Mouse (Mus musculus): Measurements from ENCODE around the gene Frmd4b. TPM values are rescaled to one million over a fixed set of nuclear protein-coding genes. Genes with fewer than 3 reads are reported as not detected.
"Not testable (repeated sequence)": the region's sequence is repeated elsewhere in the genome, so short reads cannot be mapped to it uniquely, and the experiment has no call there.

Gene Frmd4b
- polyA plus RNA-seq, 1 experiment from 2014 or later, result 14.0 TPM

DNA sequence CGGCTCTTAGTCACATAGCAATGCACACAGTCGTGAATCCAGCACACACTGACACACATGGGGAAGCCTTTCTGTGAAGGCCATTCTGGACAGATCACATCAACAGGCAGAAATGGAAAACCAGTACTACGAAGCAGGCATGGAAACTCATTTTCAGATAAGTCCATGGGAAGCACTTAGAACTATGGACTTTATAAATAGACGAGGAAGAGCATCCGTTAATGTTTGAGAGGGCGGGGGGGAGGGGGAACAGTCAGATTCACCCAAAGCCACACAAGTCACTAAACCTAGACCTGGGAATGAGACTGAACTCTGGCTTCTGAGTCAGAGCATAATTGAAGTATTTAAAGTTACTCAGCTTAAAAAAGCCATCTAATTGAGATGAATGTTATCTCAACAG is 186.8 kb downstream of the Frmd4b start:
- Histone ChIP-seq H3K4me2 (replicated peaks) (no peak overlapping the region), H3K9ac (no peak overlapping the region), H3K36me3 (no peaks in the 10 kb centered on the region), H3K4me3 (no peak overlapping the region), H3K9me3 (no peaks in the 10 kb centered on the region), H3K4me1 (no peaks in the 10 kb centered on the region), H3K27me3 (no peaks in the 10 kb centered on the region), H3K27ac (no peak overlapping the region)
- ATAC-seq (ENCODE audit: low FRiP score, low read depth), result no peak
- 69% methylated on average over 6 of the region's 6 CpGs for WGBS

DNA sequence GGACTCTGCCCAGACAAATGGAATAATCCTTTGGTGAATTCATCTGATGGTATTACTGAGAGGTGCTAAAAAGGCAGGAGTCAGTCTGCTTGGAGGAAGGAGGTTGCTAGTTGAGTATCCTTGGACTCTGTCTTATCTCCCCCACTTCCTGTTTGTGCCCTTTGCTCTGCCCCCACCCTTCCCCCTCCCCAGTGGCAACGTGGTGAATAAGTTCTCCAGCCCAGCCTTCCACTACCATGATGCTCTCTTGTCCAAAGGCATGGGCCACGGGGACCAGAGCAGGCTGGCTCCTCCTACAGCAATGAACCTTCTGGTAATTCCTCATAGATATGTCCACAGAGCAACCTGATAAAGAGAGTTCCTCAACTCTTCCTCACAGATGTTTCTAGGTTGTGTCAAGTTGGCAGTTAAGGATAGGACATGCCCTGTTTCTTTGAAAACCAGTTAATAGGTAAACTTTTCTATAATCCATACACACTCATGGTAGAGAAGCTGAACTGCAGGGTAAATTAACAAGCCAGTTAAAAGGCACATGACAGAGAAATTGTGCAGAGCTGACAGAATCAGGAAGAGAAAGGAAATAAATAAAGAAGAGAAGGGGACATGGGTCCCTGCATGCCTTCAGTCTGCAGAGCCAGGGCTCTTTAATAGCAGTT is 187.5 kb downstream of the Frmd4b start:
- Histone ChIP-seq H3K27me3 (no peaks in the 10 kb centered on the region), H3K4me1 (no peaks in the 10 kb centered on the region), H3K9me3 (no peaks in the 10 kb centered on the region), H3K4me3 (no peak overlapping the region), H3K36me3 (no peaks in the 10 kb centered on the region), H3K9ac (no peak overlapping the region), H3K27ac (no peak overlapping the region), H3K4me2 (replicated peaks) (no peak overlapping the region)
- no peak for ATAC-seq (ENCODE audit: low FRiP score, low read depth)
- WGBS, result 18% methylated on average over 2 of the region's 2 CpGs

DNA sequence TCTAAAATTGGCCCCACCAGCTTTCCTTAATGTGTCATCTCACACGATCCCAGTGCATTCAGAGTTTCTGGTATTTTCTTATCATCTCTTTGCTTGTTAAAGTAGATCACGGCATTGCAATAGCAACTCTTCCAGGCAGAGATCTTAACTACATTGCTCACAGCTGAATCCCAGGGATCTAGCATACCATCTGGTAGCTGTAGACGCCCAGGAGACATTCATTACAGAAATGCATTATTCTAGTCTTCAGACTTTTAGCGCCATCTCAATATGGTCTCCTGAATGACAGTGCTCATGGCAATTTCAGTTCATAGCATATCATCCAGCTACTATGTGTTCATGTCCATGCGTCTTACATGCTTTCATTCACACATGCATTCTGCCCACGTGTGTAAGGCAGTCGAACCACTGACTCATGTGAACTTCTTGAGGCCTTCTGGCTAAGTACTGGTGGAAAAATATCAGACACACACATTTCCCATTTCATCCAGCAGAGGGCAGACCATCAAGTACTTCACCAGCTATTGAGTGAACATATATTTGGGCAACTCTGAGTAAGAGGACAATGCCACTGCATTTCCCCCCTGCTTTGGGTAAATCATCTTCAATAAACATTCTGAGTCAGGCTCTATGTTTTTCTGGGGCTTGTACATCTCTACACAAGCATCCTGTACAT is 197.4 kb downstream of the Frmd4b start:
- Histone ChIP-seq H3K36me3 (no peaks in the 10 kb centered on the region), H3K27ac (no peak overlapping the region), H3K4me1 (no peaks in the 10 kb centered on the region), H3K27me3 (no peaks in the 10 kb centered on the region), H3K4me2 (replicated peaks) (no peak overlapping the region), H3K4me3 (no peak overlapping the region), H3K9me3 (no peaks in the 10 kb centered on the region), H3K9ac (no peak overlapping the region)
- ATAC-seq (ENCODE audit: low FRiP score, low read depth), result no peak
- WGBS, result 65% methylated on average over 7 of the region's 7 CpGs

DNA sequence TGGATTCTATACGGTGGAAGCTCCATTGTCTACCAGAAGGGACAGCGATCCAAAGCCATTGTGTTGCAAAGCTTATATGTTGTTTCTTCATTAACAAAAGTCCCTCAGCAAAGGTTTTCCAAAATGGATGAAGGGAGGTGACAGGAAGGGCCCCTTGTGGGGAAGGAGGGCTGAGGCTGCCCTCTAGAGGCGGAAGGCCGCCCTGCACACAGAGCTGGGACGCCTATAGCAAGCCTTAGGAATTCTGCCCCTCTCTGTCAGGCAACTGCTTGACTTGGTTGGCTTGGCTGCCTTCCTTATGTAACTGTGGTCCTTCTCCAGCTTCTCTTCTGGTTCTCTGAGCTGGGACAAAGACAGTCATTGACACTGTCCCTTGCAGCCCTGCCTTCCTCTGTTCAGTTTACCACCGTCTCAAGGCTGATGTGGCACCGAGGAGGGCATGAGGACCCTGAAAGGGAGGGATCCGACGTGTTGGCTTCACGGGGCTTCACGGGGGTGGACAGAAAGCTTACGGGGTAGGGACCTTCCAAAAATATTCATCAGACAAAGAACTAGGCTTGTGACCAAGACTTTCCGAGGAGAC is 200.3 kb downstream of the Frmd4b start:
- no peak; the same call in 1 of the 2 replicates for ATAC-seq (ENCODE audit: low FRiP score, low read depth)

DNA sequence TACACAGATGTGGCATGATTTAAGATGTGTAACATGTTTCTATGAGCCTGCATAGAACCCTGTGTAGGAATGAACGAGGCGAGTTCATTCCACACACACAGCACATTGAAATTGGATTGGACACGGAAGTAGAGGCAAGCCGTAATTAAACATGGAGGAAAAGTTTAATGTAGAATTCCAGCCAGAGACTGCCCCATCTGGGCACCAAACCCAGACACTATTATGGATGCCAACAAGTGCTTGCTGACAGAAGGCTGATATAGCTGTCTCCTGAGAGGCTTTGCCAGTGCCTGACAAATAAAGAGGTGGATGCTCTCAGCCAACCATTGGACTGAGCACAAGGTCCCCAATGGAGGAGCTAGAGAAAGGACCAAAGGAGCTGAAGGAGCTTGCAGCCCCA is 201.8 kb downstream of the Frmd4b start:
- H3K9ac ChIP-seq; H3K4me1 ChIP-seq; H3K4me3 ChIP-seq; H3K27me3 ChIP-seq; ATAC-seq (ENCODE audit: low FRiP score, low read depth); H3K36me3 ChIP-seq; H3K9me3 ChIP-seq; H3K27ac ChIP-seq; H3K4me2 ChIP-seq (replicated peaks): not testable (repeated sequence)
- WGBS, result 90% methylated on average over 4 of the region's 4 CpGs

More for the DNA sequence above, 200.3 kb downstream of the Frmd4b start:
- Histone ChIP-seq H3K4me1 (no peaks in the 10 kb centered on the region), H3K36me3 (no peaks in the 10 kb centered on the region), H3K4me3 (no peak overlapping the region), H3K27ac (no peak overlapping the region), H3K9me3 (no peaks in the 10 kb centered on the region), H3K4me2 (replicated peaks) (no peak overlapping the region), H3K9ac (no peak overlapping the region), H3K27me3 (no peaks in the 10 kb centered on the region)
- WGBS, result 61% methylated on average over 13 of the region's 13 CpGs

DNA sequence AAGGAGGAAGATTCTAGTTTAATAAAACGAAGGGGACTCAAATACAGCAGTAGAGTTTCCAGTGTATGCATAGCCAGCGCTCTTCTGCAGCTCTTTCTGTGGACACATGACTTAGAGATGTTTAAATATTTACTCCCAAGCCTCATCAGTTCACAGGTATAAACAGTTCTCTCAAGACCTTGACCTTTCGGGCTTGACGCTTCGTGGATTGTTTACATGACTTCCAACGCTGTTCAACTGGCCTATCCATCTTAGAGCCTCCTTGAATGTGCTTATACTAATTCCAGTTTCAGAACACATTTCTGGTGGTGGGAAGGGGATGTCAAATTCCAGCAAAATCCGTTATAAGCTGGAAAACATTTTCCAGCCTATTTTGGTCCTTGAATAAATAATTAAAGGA is 203.9 kb downstream of the Frmd4b start:
- H3K36me3 ChIP-seq, result no peaks in the 10 kb centered on the region
- H3K4me1 ChIP-seq, result peaks cover 3% of the 10 kb centered on the region; the same call in 1 of the 2 replicates
- WGBS, result 80% methylated on average over 7 of the region's 7 CpGs
- no peak overlapping the region for H3K27ac ChIP-seq
- H3K4me2 ChIP-seq (replicated peaks), result no peak overlapping the region
- H3K9ac ChIP-seq, result no peak overlapping the region
- H3K9me3 ChIP-seq, result no peaks in the 10 kb centered on the region
- H3K4me3 ChIP-seq, result no peak overlapping the region
- H3K27me3 ChIP-seq, result no peaks in the 10 kb centered on the region
- ATAC-seq (ENCODE audit: low FRiP score, low read depth), result no peak

DNA sequence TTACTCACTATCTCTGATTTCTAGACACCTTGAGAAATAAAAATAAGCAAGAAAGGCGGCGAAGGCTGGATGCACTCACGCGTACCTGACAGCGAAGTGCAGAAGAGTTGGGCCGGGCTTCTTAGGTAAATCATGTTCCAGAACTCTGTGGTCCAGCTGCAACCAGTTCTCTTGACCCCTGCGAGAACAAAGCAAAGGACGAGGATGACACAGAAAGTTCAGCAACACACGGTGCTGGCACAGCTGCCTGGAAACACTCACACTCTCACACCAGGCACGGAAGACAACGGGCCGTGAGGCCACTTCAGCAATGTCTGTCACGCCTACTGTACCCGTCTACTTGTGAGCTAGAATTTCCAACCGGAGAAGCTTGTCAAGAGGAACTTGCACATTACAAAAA is 204.9 kb downstream of the Frmd4b start:
- Histone ChIP-seq H3K4me3 (no peak overlapping the region), H3K4me2 (replicated peaks) (no peak overlapping the region), H3K27ac (no peak overlapping the region), H3K9ac (no peak overlapping the region), H3K27me3 (no peaks in the 10 kb centered on the region), H3K36me3 (no peaks in the 10 kb centered on the region), H3K4me1 (peaks cover 3% of the 10 kb centered on the region; the same call in 1 of the 2 replicates), H3K9me3 (no peaks in the 10 kb centered on the region)
- no peak for ATAC-seq (ENCODE audit: low FRiP score, low read depth)
- whole genome bisulfite sequencing, result 88% methylated on average over 15 of the region's 15 CpGs

DNA sequence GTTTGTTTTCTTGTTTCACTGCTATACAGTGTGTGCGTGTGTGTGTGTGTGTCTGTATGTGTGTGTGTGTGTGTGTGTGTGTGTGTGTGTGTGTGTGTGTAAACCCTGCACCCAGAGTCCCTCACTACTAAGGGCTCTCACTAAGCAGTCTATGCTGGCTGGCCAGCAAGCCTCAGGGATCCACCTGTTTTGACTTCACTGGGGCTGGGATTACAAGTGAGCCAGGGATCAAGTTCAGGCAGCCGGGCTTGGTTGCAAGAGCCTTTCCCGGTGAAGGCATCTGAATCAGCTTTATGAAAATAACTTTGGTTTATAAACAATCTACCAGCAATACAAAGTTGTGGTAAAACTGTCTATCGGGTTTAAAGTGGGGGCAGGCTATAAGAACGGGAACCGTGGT is 206.0 kb downstream of the Frmd4b start:
- ATAC-seq (ENCODE audit: low FRiP score, low read depth), result no peak
- 82% methylated on average over 6 of the region's 6 CpGs for WGBS
- no peaks in the 10 kb centered on the region for H3K27me3 ChIP-seq
- H3K36me3 ChIP-seq, result no peaks in the 10 kb centered on the region
- no peaks in the 10 kb centered on the region for H3K9me3 ChIP-seq
- no peak overlapping the region for H3K27ac ChIP-seq
- H3K4me2 ChIP-seq (replicated peaks), result no peak overlapping the region
- H3K9ac ChIP-seq, result no peak overlapping the region
- H3K4me3 ChIP-seq, result no peak overlapping the region
- H3K4me1 ChIP-seq, result peaks cover 3% of the 10 kb centered on the region; the same call in 1 of the 2 replicates

DNA sequence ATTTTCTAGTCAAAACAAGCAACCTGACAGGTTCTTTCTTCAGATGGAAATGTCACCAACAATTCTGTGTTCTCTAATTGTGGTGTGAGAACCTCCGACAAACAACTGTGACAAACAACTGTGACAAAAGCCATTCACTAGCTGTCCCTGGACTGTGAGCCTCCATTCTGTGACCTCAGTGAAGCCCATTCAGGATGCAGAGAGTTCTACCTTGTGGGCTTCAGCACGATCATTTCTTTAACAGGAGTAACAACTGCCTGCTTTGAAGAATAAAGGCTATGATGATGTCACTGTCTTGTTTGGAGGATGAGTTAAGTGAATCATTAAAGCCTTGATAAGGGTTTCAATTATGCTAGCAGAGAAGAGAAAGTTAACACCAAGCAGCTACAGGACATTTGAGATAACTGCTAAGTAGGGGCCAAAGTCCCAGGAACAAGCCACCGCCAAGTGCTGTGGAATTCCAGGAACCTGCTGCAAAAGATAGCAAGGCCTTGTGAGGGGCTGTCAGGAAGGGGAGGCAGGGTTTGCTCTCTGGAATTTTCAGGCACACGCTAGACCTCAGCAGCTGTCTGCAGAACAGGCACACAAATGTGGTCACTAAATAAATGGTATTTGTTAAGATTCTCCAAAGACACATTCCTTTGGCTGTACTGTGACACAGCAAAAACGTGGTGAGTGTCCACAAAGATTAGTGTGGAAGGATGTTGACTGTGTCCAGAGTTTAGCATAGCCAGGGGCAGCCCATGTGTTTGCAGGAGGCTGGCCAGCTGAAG is 207.7 kb downstream of the Frmd4b start:
- H3K36me3 ChIP-seq, result no peaks in the 10 kb centered on the region
- H3K4me1 ChIP-seq, result peaks cover 12% of the 10 kb centered on the region
- 29% methylated on average over 5 of the region's 5 CpGs for WGBS
- peak; percentile 61; the same call in 1 of the 2 replicates for ATAC-seq (ENCODE audit: low FRiP score, low read depth)
- H3K9ac ChIP-seq, result no peak overlapping the region
- H3K9me3 ChIP-seq, result no peaks in the 10 kb centered on the region
- no peak overlapping the region for H3K4me3 ChIP-seq
- no peak overlapping the region for H3K4me2 ChIP-seq (replicated peaks)
- H3K27me3 ChIP-seq, result no peaks in the 10 kb centered on the region
- no peak overlapping the region for H3K27ac ChIP-seq

DNA sequence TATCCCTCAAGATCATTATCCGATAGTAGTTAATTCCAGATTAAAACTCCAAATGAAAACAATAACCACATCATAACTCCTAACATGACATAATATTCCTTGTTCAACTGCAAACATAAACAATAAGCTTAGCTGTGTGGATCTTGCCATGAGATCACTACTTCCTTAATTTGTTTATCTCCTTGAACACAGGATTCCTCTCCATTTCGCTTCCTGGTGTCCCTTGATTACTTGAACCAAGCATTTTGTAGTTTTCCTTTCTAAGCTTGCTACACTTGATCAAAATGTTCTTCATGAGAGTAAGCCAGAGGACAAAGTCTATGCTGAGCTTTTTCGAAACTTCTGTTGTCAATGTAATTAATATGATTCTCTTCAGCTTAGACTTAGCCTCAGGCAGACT is 209.4 kb downstream of the Frmd4b start:
- Histone ChIP-seq H3K4me2 (replicated peaks) (no peak overlapping the region), H3K36me3 (no peaks in the 10 kb centered on the region), H3K27me3 (no peaks in the 10 kb centered on the region), H3K27ac (no peak overlapping the region), H3K9ac (no peak overlapping the region), H3K4me1 (peaks cover 12% of the 10 kb centered on the region), H3K9me3 (no peaks in the 10 kb centered on the region), H3K4me3 (no peak overlapping the region)
- WGBS, result 91% methylated on average over 3 of the region's 3 CpGs
- ATAC-seq (ENCODE audit: low FRiP score, low read depth), result no peak

DNA sequence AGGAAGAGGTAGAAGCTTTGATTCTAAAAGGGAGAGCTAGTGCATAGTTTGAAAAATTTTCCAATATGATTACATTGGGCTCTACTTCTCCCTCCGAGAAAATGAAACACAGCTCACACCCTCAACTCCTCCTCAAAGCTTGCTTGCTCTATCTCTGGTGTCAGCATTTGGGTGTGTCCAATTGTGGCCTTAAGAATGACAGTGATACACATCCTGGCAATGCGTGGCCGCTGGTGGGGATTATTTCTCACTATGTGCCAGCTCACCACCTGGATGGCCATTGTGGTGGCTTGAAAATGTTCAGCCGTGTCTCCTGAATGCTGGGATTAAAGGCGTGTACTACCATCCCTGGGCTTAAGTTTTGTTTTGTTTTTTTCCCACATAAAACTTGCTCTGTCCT is 209.9 kb downstream of the Frmd4b start:
- H3K4me2 ChIP-seq (replicated peaks), result no peak overlapping the region
- H3K27ac ChIP-seq, result no peak overlapping the region
- H3K27me3 ChIP-seq, result no peaks in the 10 kb centered on the region
- no peak overlapping the region for H3K4me3 ChIP-seq
- no peaks in the 10 kb centered on the region for H3K36me3 ChIP-seq
- H3K9ac ChIP-seq, result no peak overlapping the region
- no peak for ATAC-seq (ENCODE audit: low FRiP score, low read depth)
- H3K4me1 ChIP-seq, result peaks cover 12% of the 10 kb centered on the region
- H3K9me3 ChIP-seq, result no peaks in the 10 kb centered on the region
- 92% methylated on average over 5 of the region's 5 CpGs for WGBS

DNA sequence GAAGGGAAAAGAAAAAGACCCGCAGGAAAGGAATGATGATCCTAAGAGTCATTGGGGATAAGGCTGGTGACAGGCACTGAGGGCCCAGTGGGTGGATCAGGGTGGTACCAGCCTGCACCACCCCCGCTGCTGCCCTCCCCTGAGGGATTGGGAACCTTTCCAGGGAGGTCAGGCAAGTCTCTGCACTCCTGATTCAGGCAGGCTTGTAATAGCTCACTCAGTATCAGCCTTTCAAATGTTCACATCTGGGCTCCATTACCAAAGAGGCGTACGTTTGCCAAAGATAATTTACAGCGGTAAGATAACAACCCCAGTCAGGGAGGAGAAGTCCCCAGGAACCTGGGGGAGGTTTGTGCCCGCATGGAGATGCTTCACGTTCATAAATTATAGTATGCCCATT is 212.0 kb downstream of the Frmd4b start:
- 14% methylated on average over 7 of the region's 7 CpGs for WGBS
- Histone ChIP-seq H3K9ac (no peak overlapping the region), H3K36me3 (no peaks in the 10 kb centered on the region), H3K4me1 (peaks cover 12% of the 10 kb centered on the region), H3K4me3 (no peak overlapping the region), H3K9me3 (no peaks in the 10 kb centered on the region), H3K27ac (no peak overlapping the region), H3K4me2 (replicated peaks) (no peak overlapping the region), H3K27me3 (no peaks in the 10 kb centered on the region)
- no peak for ATAC-seq (ENCODE audit: low FRiP score, low read depth)
